Mouse (Mus musculus) B cell, adult 2 months (primary cell): Measurements from ENCODE around the gene Arhgef10l.
"Not testable (repeated sequence)": the region's sequence is repeated elsewhere in the genome, so short reads cannot be mapped to it uniquely, and the experiment has no call there.

Experiments used
- DNase-seq, 2 experiments: peaks; one replicate each; pipeline ENCODE4 v3.0.0; 2022

Arhgef10l gene

GRCm38 (mm10) chr4:140605247-140605646 is 60.6 kb downstream of the Arhgef10l start:
- DNase-seq = no peak

DNA sequence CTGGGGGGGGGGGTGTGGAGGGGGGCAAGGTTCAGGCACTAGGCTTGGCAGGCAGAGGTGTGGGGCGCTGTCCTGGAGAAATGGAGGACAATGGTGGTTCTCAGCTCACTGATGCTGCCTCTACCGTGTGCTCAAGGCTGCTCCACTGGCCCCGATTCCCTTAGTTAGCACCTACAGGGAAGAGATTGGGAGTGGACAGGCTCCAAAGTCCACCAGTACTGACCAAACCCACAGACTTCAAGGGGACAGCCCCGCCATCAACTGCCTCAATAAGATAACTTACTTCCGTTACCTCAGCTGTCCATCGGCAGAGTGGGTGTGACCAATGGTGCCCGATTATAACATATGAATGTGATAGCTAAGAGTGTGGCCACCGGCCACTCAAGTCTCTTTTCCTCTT is 61.3 kb downstream of the Arhgef10l start:
- DNase-seq = no peak

DNA sequence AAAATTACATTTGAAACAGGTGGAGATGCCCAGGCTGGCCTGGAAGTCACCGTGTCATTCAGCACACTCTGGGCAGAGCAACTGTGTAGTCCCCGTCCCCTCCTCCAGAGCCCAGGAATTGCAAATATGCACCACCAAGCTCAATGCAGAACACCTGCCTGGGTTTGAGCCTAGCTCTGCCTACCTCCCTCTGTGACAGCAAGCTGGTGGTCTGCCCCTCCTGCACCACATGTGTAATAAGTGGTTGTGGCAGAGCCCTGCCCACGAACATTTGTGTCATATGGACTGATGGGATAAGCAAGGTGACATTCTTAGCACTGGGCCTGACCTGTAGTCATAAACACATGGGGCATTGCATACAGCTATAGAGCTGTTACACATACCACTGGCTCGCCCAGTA is 63.8 kb downstream of the Arhgef10l start:
- no peak for DNase-seq

- no peak for DNase-seq
Observed at GRCm38 (mm10) chr4:140601153-140601552, 64.7 kb downstream of the Arhgef10l start.

GRCm38 (mm10) chr4:140598846-140599245 is 67.0 kb downstream of the Arhgef10l start:
- DNase-seq = no peak

DNA sequence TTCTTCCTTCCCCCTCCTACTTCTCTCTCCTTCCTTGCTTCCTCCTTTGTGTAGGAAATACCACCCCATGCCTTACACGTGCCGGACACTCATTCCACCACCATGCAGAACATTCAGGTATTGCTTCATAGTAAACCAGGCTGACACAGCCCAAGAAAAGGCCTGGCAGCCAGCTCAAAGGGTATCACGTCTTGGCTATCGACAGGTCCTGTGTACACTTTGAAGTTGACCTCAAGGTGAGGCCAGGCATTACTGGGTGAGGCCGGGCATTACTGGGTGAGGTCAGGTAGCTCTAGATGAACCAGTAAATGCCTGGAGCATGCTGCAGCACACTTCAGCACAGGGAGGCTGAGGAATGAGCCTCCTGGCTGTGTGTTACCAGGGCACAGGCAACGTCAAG is 67.9 kb downstream of the Arhgef10l start:
- DNase-seq = no peak

DNA sequence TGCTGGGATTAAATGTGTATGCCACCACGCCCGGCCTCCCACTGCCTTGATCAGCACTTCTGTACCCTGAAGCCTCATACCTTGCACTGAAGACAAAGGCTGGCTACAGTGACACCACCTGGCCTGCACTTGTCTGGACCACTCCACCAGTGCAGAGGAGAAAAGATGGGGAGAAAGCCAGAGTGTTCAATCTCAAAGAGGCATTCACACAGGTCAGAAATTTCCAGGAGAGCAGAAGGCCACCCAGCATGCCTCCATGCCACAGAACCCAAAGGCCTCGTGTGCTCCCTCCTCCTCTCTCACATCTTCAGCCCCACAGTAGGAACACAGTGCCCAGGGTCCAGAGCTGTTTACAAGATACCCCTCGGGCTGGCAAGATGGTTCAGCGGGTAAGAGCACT is 68.4 kb downstream of the Arhgef10l start:
- no peak for DNase-seq

GRCm38 (mm10) chr4:140593771-140594505 is 71.9 kb downstream of the Arhgef10l start:
- DNase-seq = no peak

DNA sequence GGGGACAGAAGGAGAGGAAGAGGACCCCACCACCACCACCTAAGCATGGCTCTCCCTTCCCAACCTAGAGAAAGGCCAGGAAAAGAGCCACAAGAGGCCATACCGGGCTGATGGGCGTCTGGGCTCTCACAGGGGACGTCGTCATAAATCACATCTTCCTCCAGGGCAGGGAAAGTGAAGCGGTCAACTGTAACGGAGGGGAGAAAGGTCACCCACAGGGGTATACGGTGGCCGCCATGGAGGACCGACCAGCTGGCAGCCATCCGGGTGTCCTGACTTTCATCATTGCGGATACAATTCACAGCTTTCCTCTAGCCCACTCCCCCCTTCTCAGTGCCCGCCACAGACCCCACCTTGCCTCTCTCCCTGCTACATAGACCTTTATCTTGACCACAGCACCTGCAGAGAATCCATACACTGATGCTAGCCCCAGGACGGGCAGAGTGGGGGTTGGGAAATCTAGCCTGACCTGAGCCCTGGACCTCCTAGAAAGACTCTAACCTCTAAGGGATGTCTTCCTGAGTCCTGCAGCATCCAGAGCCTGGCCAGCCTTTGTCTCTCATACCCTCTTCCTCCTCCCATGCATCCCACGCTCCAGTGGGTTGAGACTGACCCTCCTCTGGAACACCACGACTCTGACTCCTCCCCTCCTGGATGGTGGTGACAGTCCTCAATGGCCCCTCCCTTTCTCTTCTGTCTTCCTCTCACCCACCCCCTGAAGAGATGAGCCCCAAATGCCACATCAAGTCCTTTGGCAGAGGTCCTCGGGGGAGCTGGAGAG is 72.6 kb downstream of the Arhgef10l start:
- DNase-seq = no peak

GRCm38 (mm10) chr4:140592217-140592759 is 73.5 kb downstream of the Arhgef10l start:
- peak; percentile 59 to 65 for DNase-seq

- peak; percentile 77 to 78 for DNase-seq
Observed at GRCm38 (mm10) chr4:140586478-140586877, 79.3 kb downstream of the Arhgef10l start.

GRCm38 (mm10) chr4:140584240-140584639 is 81.6 kb downstream of the Arhgef10l start:
- no peak for DNase-seq

DNA sequence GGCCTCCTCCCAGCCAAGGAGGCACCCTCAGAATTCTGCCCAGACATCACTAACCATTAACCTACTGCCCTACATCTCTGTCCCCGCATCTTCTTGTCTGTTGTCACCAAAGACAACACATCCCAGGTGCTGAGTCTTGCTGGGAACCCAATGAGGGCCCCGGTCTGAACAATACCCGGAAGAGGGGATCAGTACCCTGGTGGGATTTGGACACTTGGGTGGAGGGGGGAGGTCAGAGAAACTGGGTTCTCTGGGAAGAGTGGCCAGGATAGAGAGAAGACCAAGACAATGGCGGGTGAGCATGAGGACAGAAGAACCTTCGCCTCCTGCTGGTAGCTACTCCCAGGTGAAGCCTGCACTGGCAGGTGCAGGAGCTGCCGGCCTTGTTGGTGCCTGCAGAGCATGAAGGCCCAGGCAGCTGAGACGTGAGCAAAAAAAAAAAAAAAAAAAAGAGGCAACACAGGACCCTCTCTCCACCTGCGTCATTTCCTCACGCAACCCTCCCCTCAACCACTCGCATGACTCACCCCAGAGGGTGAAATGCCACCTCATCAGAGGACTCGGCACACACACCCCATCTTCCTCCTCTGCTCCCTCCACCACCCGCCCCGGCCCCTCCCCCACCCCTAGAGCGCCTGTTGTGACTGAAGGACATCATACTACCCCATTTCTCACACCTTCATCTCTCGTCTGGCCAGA is 83.3 kb downstream of the Arhgef10l start:
- DNase-seq = peak; percentile 27 to 38

DNA sequence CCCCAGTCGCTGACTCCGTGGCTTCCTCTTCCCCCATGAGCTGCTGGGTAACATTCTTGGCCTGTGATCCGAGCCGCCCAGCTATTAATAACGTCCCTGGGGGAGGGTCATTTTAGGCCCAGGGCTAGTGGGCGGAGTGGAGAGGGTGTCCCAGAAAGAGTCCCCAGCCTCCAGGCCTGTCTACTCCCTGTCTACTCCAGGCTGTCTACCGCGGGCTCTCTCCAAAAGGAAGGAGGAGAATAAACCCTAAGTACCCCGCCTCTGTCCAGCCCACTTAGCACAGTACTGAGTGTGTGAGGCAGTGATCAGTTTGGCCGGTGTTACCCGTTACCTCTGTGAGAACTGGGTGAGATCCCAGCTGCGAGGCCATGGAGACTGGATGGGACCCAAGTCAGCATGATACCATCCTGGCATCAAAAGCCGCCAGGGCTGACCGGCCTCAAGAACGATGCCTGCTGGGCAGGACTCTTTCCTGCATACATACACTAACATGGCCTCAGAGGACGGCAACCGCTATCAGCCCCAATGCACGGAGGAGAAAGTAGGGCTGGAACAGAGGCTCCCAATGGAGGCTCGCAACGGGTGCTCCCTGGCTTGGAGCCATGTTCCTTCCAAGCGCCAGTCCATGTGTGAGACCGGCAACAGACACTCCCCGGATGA is 84.0 kb downstream of the Arhgef10l start:
- DNase-seq = no peak

DNA sequence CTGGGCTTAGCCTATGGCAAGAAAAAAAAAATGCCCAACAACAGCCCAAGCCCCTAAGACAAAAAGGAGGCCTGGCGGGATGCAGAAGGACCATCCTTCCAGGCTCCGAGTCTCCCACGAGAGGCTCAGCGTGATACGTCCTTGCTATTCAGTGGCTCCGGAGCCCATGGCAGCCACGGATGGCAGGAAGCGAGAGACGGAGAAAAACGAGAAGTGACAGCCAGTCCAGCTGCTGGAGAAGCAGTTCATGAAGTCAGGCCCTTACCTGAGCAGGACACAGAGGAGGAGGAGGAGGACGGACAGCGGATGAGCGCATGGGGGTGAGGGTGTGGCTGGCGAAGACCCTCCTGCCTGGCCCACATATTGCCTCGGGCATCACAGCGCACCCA is 84.5 kb downstream of the Arhgef10l start:
- peak; percentile 24 to 30 for DNase-seq

DNA sequence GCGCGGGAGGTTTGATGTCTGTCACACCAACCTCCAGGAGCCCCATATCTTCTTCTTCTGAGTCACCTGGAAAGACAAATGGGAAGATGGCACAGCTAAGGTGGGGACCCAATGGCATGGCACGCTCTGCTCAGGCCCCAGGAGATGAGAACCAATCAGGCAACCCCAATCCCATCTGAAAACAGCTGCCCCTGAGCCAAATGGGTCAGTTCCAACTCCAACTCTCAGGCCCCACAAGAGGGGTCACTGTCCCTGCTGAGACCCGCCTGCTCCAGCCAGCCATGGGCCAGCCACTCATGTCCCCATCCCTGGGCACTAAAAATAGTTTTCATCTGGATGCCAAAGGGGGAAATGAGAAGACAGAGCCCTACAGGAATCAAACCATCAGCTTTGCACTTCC is 84.9 kb downstream of the Arhgef10l start:
- no peak for DNase-seq

GRCm38 (mm10) chr4:140579576-140579975 is 86.2 kb downstream of the Arhgef10l start:
- no peak for DNase-seq

GRCm38 (mm10) chr4:140579149-140579548 is 86.7 kb downstream of the Arhgef10l start:
- DNase-seq = no peak

DNA sequence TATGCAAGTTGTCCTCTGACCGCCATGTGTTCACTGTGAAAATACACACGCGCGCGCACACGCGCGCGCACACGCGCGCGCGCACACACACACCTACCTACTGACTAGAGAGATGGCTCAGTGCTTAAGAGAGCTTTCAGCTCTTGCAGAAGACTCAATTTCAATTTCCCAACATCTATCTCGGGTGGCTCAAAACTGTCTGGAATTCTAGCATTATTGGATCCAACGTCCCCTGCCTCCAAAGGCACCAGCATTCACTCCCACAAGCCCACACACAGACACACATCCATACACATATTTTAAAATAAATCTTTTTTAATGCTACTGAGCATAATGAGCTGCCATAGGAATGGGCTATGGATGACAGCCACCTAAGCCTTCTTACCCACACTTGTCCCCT is 89.2 kb downstream of the Arhgef10l start:
- DNase-seq = no peak

- not testable (repeated sequence) for DNase-seq
Observed at GRCm38 (mm10) chr4:140574863-140575262, 90.9 kb downstream of the Arhgef10l start.

GRCm38 (mm10) chr4:140572376-140572775 is 93.4 kb downstream of the Arhgef10l start:
- DNase-seq = no peak

DNA sequence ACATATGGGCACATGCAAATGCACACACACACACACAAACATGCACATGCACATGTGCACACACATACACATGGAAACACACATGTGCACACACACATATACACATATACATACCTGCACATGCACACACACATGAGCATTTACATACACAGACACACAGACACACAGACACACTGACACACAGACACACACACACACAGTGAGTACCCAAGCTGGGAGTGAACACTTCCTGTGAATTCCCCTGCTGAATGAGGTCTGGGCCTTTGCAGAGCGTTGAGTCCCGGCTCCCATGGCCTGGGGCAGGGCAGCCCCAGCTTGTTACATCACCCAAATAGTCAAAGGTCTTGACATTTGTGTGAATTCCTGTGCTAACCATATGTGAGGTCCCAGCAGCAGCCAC is 96.4 kb downstream of the Arhgef10l start:
- DNase-seq = no peak
